Mouse (Mus musculus) CD4-positive, CD25-positive, alpha-beta regulatory T cell, adult 2 months (primary cell): ENCODE results near the gene Micu1.
A peak's percentile ranks its signal among the peaks of the same experiment; 100 is the strongest.

Experiments used
- DNase-seq: peaks from one replicate; pipeline ENCODE4 v3.0.0-alpha.2; 2012; ENCODE audit warnings: low read depth, low spot score

Gene Micu1

GRCm38 (mm10) chr10:59774141-59774534 is 71.9 kb downstream of the Micu1 start:
- no peak for DNase-seq

- DNase-seq: no peak
These were observed 75.0 kb downstream of the Micu1 start for GRCm38 (mm10) chr10:59777246-59777645.

GRCm38 (mm10) chr10:59778137-59778710 is 75.9 kb downstream of the Micu1 start:
- DNase-seq: no peak

GRCm38 (mm10) chr10:59780698-59781097 is 78.4 kb downstream of the Micu1 start:
- DNase-seq: no peak

- DNase-seq: no peak
These were observed 79.1 kb downstream of the Micu1 start for GRCm38 (mm10) chr10:59781205-59781931.

- no peak for DNase-seq
These were observed 82.7 kb downstream of the Micu1 start for GRCm38 (mm10) chr10:59784731-59785685.

GRCm38 (mm10) chr10:59786289-59786688 is 84.0 kb downstream of the Micu1 start:
- no peak for DNase-seq

- peak; percentile 22 for DNase-seq
These were observed 85.0 kb downstream of the Micu1 start for GRCm38 (mm10) chr10:59787140-59787800.

- no peak for DNase-seq
These were observed 85.6 kb downstream of the Micu1 start for GRCm38 (mm10) chr10:59787870-59788269.

- DNase-seq: no peak
These were observed 88.1 kb downstream of the Micu1 start for GRCm38 (mm10) chr10:59790291-59790929.

- no peak for DNase-seq
These were observed 89.6 kb downstream of the Micu1 start for GRCm38 (mm10) chr10:59791896-59792295.

- DNase-seq: peak; percentile 45
These were observed 90.4 kb downstream of the Micu1 start for GRCm38 (mm10) chr10:59792575-59793176.

GRCm38 (mm10) chr10:59793454-59793853 is 91.2 kb downstream of the Micu1 start:
- no peak for DNase-seq

GRCm38 (mm10) chr10:59795085-59795484 is 92.8 kb downstream of the Micu1 start:
- no peak for DNase-seq

GRCm38 (mm10) chr10:59795902-59796301 is 93.6 kb downstream of the Micu1 start:
- no peak for DNase-seq

GRCm38 (mm10) chr10:59798371-59798770 is 96.1 kb downstream of the Micu1 start:
- no peak for DNase-seq

- no peak for DNase-seq
These were observed 97.2 kb downstream of the Micu1 start for GRCm38 (mm10) chr10:59799303-59800044.

- DNase-seq: no peak
These were observed 97.9 kb downstream of the Micu1 start for GRCm38 (mm10) chr10:59800159-59800558.

GRCm38 (mm10) chr10:59800826-59801501 is 98.7 kb downstream of the Micu1 start:
- no peak for DNase-seq
